Mouse (Mus musculus) thymus, adult 2 months (tissue): ENCODE measurements around the gene Stk32b.

ENCODE experiments used
- CTCF ChIP-seq: fragments of 200-500 bp; IDR thresholded peaks from 2 replicates; pipeline ENCODE4 v1.5.1; 2012; ENCODE audit warnings: mild to moderate bottlenecking, control low read depth, low read length, moderate library complexity, borderline replicate concordance; ENCODE audit not compliant: control insufficient read depth, poor library complexity, insufficient read depth; ENCODE audit errors: extremely low read depth
- POLR2A ChIP-seq: fragments of 200-500 bp; IDR thresholded peaks from 2 replicates; pipeline ENCODE4 v1.6.1; 2012; ENCODE audit warnings: mild to moderate bottlenecking, low read length, control low read depth, moderate library complexity; ENCODE audit not compliant: control insufficient read depth, poor library complexity, insufficient read depth; ENCODE audit errors: extremely low read depth

GRCm38 (mm10) chr5:37592411-37592810 lies 124.6 kb downstream of the Stk32b start:
- TF ChIP-seq CTCF (no peak), POLR2A (no peak)
